Mouse (Mus musculus) liver, embryonic 11.5 days (tissue): ENCODE results near the gene Rundc3a. TPM values are rescaled to one million over a fixed set of nuclear protein-coding genes. Genes with fewer than 3 reads are reported as not detected.
A peak's percentile ranks its signal among the peaks of the same experiment; 100 is the strongest.

Experiments used
- ATAC-seq: fragments of 200-750 bp; cut with Nextera tagmentation; replicated peaks from 2 replicates; pipeline ENCODE4 v1.8.0; 2017; ENCODE audit warnings: moderate number of reproducible peaks, mild to moderate bottlenecking, moderate TSS enrichment, moderate library complexity; ENCODE audit not compliant: low FRiP score
- DNase-seq: peaks from one replicate; pipeline ENCODE4 v3.0.0-alpha.2; 2017; ENCODE audit warnings: low spot score
- H3K27ac ChIP-seq: fragments of 300-500 bp; sonication (generic); 2 replicates; pipeline ENCODE4 v1.5.1; 2014; ENCODE audit warnings: mild to moderate bottlenecking, low read depth, low read length, control low read depth
- H3K27me3 ChIP-seq: fragments of 300-500 bp; sonication (generic); replicated peaks from 2 replicates; pipeline ENCODE4 v1.6.1; 2014; ENCODE audit warnings: low read length, mixed read lengths; ENCODE audit not compliant: control insufficient read depth, insufficient read depth
- H3K36me3 ChIP-seq: fragments of 300-500 bp; sonication (generic); 2 replicates; pipeline ENCODE4 v1.6.1; 2014; ENCODE audit warnings: mild to moderate bottlenecking, low read length, moderate library complexity, mixed read lengths; ENCODE audit not compliant: control insufficient read depth, insufficient read depth
- H3K4me1 ChIP-seq: fragments of 300-500 bp; sonication (generic); replicated peaks from 2 replicates; pipeline ENCODE4 v1.6.1; 2014; ENCODE audit warnings: low read length, mixed read lengths; ENCODE audit not compliant: control insufficient read depth, insufficient read depth
- H3K4me2 ChIP-seq: fragments of 300-500 bp; sonication (generic); 2 replicates; pipeline ENCODE4 v1.6.1; 2014; ENCODE audit warnings: mild to moderate bottlenecking, control low read depth, moderate library complexity
- H3K4me3 ChIP-seq: fragments of 300-500 bp; sonication (generic); 2 replicates; pipeline ENCODE4 v1.5.1; 2014; ENCODE audit warnings: low read depth, low read length, control low read depth
- H3K9ac ChIP-seq: fragments of 300-500 bp; sonication (generic); 2 replicates; pipeline ENCODE4 v1.6.1; 2014; ENCODE audit warnings: low read depth, low read length, control low read depth
- H3K9me3 ChIP-seq: fragments of 300-500 bp; sonication (generic); 2 replicates; pipeline ENCODE4 v1.6.1; 2016; ENCODE audit warnings: low read length, inconsistent platforms, mixed read lengths; ENCODE audit not compliant: control insufficient read depth
- WGBS: fragments of 180-500 bp; shearing (Covaris S2); extraction: QIAGEN DNeasy Blood & Tissue Kit; methylation state at CpG from one replicate; pipeline ENCODE4 v1.1.7; 2014; 5-methylcytosine and 5-hydroxymethylcytosine counted together
- polyA plus RNA-seq: library from polyadenylated mRNA; unstranded; fragments of >200 nt; fragmentation: Nextera tagmentation; extraction: Ambion mirVana; gene quantifications from 2 replicates; pipeline ENCODE4 v1.2.1, GENCODE M21; 2014

The Rundc3a gene
- polyA plus RNA-seq, 1 experiment from 2014 or later, result 2.6 TPM

DNA sequence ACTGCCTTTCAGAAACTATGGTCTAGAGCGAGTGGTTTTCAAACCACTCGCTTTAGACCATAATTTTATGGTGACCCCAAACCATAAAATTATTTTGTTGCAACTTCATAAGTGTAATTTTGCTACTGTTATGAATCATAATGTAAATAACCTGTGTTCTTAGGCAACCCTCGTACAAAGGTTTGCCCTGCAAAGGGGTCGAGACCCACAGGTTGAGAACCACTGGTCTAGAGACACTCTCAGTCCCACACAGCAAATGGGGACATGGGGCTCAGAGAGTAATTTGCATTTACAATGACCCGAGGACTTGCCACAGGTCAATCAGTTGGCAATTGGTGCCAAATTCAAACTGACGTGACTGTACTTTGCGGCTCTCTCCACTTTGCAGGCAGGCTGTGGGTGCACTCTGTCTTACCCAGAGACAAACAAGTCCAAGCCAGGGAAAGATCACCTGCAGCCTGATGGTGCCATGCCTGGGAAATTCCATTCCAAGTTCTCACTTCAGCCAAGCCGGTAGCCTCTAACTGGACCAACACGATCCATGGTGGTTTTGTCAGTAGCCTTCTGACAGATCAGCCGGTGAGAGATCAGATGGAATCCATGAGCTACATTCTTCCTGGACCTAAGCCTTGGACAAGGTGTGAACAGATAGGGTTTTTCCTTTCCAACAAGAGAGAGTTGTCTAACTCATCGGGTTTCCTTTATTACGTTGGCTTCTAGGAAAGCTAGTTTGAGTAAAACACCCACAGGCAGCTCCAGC lies 21.1 kb upstream of the Rundc3a start:
- no peak for ATAC-seq
- H3K4me1 ChIP-seq, result peaks cover 46% of the 10 kb centered on the region
- WGBS, result 76% methylated on average over 12 of the region's 12 CpGs
- H3K27ac ChIP-seq, result peak overlapping the region; percentile 99
- H3K4me3 ChIP-seq, result no peak overlapping the region
- peak overlapping the region; percentile 62 for H3K9ac ChIP-seq
- peaks cover 24% of the 10 kb centered on the region for H3K27me3 ChIP-seq
- H3K4me2 ChIP-seq, result peak overlapping the region; percentile 51; the same call in 1 of the 2 replicates
- no peak for DNase-seq
- H3K9me3 ChIP-seq, result no peaks in the 10 kb centered on the region
- no peaks in the 10 kb centered on the region for H3K36me3 ChIP-seq

DNA sequence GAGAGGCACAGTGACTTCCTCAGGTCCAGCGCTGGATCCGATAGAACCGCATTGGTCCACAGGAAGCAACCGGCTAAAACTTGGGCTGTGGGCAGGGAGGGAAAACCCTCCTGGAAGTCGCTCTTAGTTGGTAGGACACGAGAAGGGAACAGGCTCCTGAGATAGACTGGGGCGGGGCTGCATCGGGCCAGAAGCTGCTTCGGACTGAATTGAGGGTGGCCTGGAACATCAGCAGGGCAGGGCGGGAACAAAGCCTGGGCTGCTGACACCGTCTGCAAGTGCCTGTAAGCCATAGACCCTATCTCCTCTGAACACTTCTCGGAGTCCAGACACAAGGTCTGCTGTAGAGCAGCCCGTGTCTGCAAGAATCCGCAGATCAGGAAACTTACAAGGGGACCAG lies 20.3 kb upstream of the Rundc3a start:
- H3K4me1 ChIP-seq, result peaks cover 45% of the 10 kb centered on the region
- H3K27me3 ChIP-seq, result peaks cover 24% of the 10 kb centered on the region
- peak overlapping the region; percentile 62 for H3K9ac ChIP-seq
- no peaks in the 10 kb centered on the region for H3K9me3 ChIP-seq
- WGBS, result 31% methylated on average over 14 of the region's 14 CpGs
- peak; percentile 32 for DNase-seq
- H3K27ac ChIP-seq, result peak overlapping the region; percentile 99
- peak overlapping the region; percentile 26 for H3K4me3 ChIP-seq
- H3K36me3 ChIP-seq, result no peaks in the 10 kb centered on the region
- ATAC-seq, result peak; percentile 46
- peak overlapping the region; percentile 51 for H3K4me2 ChIP-seq

- ATAC-seq, result no peak
- peak overlapping the region; percentile 26 for H3K4me3 ChIP-seq
- peak overlapping the region; percentile 62 for H3K9ac ChIP-seq
- 33% methylated on average over 2 of the region's 2 CpGs for WGBS
- peak overlapping the region; percentile 99 for H3K27ac ChIP-seq
- H3K4me1 ChIP-seq, result peaks cover 38% of the 10 kb centered on the region
- H3K36me3 ChIP-seq, result no peaks in the 10 kb centered on the region
- peaks cover 24% of the 10 kb centered on the region for H3K27me3 ChIP-seq
- no peaks in the 10 kb centered on the region for H3K9me3 ChIP-seq
- no peak for DNase-seq
- H3K4me2 ChIP-seq, result peak overlapping the region; percentile 51
These were observed 19.6 kb upstream of the Rundc3a start for GRCm38 (mm10) chr11:102373646-102374045.

GRCm38 (mm10) chr11:102374108-102374725 lies 19.0 kb upstream of the Rundc3a start:
- no peak overlapping the region for H3K4me3 ChIP-seq
- ATAC-seq, result no peak

GRCm38 (mm10) chr11:102375196-102376173 lies 17.7 kb upstream of the Rundc3a start:
- no peaks in the 10 kb centered on the region for H3K9me3 ChIP-seq
- ATAC-seq, result peak; percentile 95
- peak; percentile 73 for DNase-seq
- H3K4me1 ChIP-seq, result peaks cover 39% of the 10 kb centered on the region
- H3K27ac ChIP-seq, result peak overlapping the region; percentile 99
- H3K36me3 ChIP-seq, result no peaks in the 10 kb centered on the region
- H3K27me3 ChIP-seq, result peaks cover 22% of the 10 kb centered on the region
- H3K9ac ChIP-seq, result peak overlapping the region; percentile 87
- peak overlapping the region; percentile 86 for H3K4me2 ChIP-seq
- WGBS, result 6% methylated on average over 23 of the region's 23 CpGs
- peak overlapping the region; percentile 50 for H3K4me3 ChIP-seq

More at GRCm38 (mm10) chr11:102374108-102374725, 19.0 kb upstream of the Rundc3a start:
- peaks cover 24% of the 10 kb centered on the region for H3K27me3 ChIP-seq
- H3K9ac ChIP-seq, result peak overlapping the region; percentile 62
- H3K9me3 ChIP-seq, result no peaks in the 10 kb centered on the region
- H3K36me3 ChIP-seq, result no peaks in the 10 kb centered on the region
- no peak for DNase-seq
- peaks cover 38% of the 10 kb centered on the region for H3K4me1 ChIP-seq
- 66% methylated on average over 7 of the region's 7 CpGs for whole genome bisulfite sequencing
- H3K27ac ChIP-seq, result peak overlapping the region; percentile 99
- peak overlapping the region; percentile 51 for H3K4me2 ChIP-seq

GRCm38 (mm10) chr11:102376196-102376835 lies 16.9 kb upstream of the Rundc3a start:
- peak overlapping the region; percentile 50 for H3K4me3 ChIP-seq
- H3K9me3 ChIP-seq, result no peaks in the 10 kb centered on the region
- peaks cover 22% of the 10 kb centered on the region for H3K27me3 ChIP-seq
- peak overlapping the region; percentile 86 for H3K4me2 ChIP-seq
- 26% methylated on average over 8 of the region's 8 CpGs for WGBS
- H3K27ac ChIP-seq, result peak overlapping the region; percentile 99
- no peak for ATAC-seq
- peaks cover 41% of the 10 kb centered on the region for H3K4me1 ChIP-seq
- H3K9ac ChIP-seq, result peak overlapping the region; percentile 87
- DNase-seq, result peak; percentile 35
- no peaks in the 10 kb centered on the region for H3K36me3 ChIP-seq

- ATAC-seq (no peak), DNase-seq (peak; percentile 30)
- Histone ChIP-seq H3K4me1 (peaks cover 41% of the 10 kb centered on the region), H3K9ac (no peak overlapping the region), H3K9me3 (no peaks in the 10 kb centered on the region), H3K4me3 (no peak overlapping the region), H3K4me2 (peak overlapping the region; percentile 86; the same call in 1 of the 2 replicates), H3K27me3 (peaks cover 19% of the 10 kb centered on the region), H3K36me3 (no peaks in the 10 kb centered on the region), H3K27ac (0 out of 2 replicates have a peak overlapping the region, but pooled peaks have one; percentile 44)
- WGBS, result 54% methylated on average over 12 of the region's 12 CpGs
These were observed 16.0 kb upstream of the Rundc3a start for GRCm38 (mm10) chr11:102377186-102377585.

DNA sequence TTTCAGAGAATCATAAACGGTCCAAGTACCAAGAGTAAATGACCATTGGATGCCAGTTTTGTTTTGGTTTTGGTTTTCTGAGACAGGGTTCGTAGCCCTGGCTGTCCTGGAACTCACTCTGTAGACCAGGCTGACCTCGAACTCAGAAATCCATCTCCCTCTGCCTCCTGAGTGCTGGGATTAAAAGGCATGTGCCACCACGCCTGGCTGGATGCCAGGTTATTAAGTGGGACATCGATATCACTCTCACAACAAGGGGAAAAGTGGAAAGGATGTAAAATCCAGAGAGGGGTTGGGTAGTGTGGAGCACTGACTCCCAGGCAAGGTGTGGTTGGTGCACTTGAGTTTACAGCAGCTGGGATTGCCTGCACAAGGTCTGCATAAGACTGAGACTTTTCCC lies 13.1 kb upstream of the Rundc3a start:
- H3K9me3 ChIP-seq, result no peaks in the 10 kb centered on the region
- peaks cover 17% of the 10 kb centered on the region for H3K4me1 ChIP-seq
- no peak overlapping the region for H3K4me3 ChIP-seq
- no peak overlapping the region for H3K9ac ChIP-seq
- ATAC-seq (no peak), DNase-seq (no peak)
- WGBS, result 84% methylated on average over 5 of the region's 5 CpGs
- no peaks in the 10 kb centered on the region for H3K36me3 ChIP-seq
- no peak overlapping the region for H3K4me2 ChIP-seq
- no peak overlapping the region for H3K27ac ChIP-seq
- H3K27me3 ChIP-seq, result no peaks in the 10 kb centered on the region; the same call in 1 of the 2 replicates
